Mouse (Mus musculus) left cerebral cortex, adult 2 months (tissue): ENCODE results near the gene Zfp84. TPM values are rescaled to one million over a fixed set of nuclear protein-coding genes. Genes with fewer than 3 reads are reported as not detected.
A peak's percentile ranks its signal among the peaks of the same experiment; 100 is the strongest.

Experiments used
- DNase-seq, 2 experiments: peaks; one replicate each; pipeline ENCODE4 v3.0.0; 2021 to 2022; ENCODE audit warnings: low spot score in 2 of 2, mixed read lengths in 1 of 2; ENCODE audit errors: extremely low spot score in 1 of 2
- H3K27ac ChIP-seq: fragments of 200-600 bp; 2 replicates; pipeline ENCODE4 v1.8.1; 2022
- H3K4me3 ChIP-seq: fragments of 200-600 bp; 2 replicates; pipeline ENCODE4 v1.8.1; 2022
- CTCF ChIP-seq: fragments of 200-600 bp; IDR thresholded peaks from 2 replicates; pipeline ENCODE4 v1.8.1; 2022; ENCODE audit warnings: antibody characterized with exemption, mild to moderate bottlenecking, moderate library complexity
- intact Hi-C: fragments of 180-260 bp; cut with DNase I; formaldehyde crosslinking; loops from one replicate; pipeline ENCODE4 v1.15.1; 2025
- total RNA-seq, 2 experiments: library from RNA; stranded (reverse); gene quantifications; 2 replicates each; pipeline ENCODE4 v1.2.3; 2021

Gene Zfp84
- total RNA-seq, 2 experiments from 2014 or later: 16.5 to 17.0 TPM

DNA sequence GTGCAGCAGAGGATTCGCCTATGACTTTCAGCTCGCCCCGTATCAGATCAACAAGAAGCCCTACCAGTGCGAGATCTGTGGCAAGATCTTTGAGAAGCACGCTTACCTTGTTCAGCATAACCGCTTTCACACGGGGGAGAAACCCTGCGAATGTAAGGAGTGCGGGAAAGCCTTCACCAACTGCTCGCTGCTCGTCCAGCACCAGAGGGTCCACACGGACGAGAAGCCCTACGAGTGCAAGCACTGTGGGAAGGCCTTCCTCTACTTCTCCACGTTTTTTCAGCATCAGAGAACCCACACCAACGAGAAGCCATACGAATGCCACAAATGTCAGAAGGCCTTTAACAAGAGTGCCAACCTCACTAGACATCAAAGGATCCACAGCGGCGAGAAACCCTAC, 8.2 kb downstream of the Zfp84 start:
- Histone ChIP-seq H3K27ac (no peak overlapping the region), H3K4me3 (no peak overlapping the region)
- DNase-seq: no peak
- no peak for TF ChIP-seq CTCF
- intact Hi-C loops: no loop called here

- intact Hi-C loops: no loop called here
- Histone ChIP-seq H3K27ac (no peak overlapping the region), H3K4me3 (no peak overlapping the region)
- no peak for TF ChIP-seq CTCF
- DNase-seq: no peak
These were observed 9.0 kb downstream of the Zfp84 start for GRCm38 (mm10) chr7:29777372-29777771.

DNA sequence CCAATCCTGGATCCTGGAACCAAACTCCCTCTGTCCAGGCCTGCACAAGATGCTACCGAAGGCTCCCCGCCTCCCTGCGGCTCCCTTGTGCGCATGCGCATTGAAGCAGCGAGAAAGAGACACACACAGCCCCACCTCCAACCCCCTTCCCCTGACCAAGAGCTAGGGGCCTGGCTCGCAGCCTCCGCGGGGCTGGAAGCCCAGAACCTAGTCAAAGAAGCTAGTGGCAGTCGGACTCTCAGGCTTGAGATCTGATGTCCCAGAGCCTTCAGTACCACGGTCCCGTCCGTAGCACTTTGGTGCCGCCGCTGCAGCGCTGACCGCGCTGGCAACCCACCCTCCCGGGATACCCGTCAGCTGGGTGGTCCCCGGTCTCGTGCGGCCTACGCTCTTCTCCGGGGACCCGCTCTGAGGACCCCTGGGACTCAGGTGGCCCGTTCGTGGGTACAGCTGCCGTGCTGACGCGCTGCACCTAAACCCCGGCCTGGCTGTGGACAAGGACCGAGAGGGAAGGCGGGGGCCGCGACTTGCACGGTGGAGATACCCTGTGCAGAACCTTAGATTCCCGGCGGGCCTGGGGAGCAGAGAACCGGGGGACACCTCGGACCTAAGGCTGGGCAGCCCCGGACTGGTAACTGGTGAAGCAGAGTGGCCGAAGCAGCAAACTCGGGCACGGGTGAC, 15.7 kb downstream of the Zfp84 start, which contains the start of gene Zfp30:
Gene Zfp30 (plus strand): TSS at position 128 of the 681 bp plus-strand sequence.
- peak within 1 kb of the TSS; percentile 54 for H3K4me3 ChIP-seq
- no peak for TF ChIP-seq CTCF
- peak within 1 kb of the TSS; percentile 83 for H3K27ac ChIP-seq
- peak; percentile 84 for DNase-seq
- intact Hi-C loops: loop anchor here (1.0 kb wide), 1 partner anchor 32 kb away; the partner anchor contains the start of gene Zfp790

DNA sequence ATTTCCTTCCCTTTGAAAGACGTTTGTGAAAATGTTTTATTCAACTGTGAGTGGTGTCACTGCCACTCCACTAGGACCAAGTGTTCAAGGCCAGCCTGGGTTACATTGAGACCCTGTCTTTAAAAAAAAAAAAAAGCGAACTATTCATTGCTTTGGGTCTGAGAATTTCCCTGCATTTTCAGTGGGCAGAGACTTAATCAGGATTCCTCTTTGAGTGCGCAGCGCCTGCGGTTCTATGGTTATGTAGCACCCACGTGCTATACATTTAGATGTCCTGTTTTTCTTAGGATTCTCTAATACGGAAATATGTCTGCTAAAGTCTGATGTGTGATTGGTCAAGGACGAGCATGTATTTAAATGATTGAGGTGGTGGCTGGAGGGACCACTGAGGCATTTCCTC, 16.7 kb downstream of the Zfp84 start:
- no peak for DNase-seq
- intact Hi-C loops: no loop called here
- H3K4me3 ChIP-seq: peak overlapping the region; percentile 54
- H3K27ac ChIP-seq: peak overlapping the region; percentile 8; the same call in 1 of the 2 replicates
- no peak for TF ChIP-seq CTCF

DNA sequence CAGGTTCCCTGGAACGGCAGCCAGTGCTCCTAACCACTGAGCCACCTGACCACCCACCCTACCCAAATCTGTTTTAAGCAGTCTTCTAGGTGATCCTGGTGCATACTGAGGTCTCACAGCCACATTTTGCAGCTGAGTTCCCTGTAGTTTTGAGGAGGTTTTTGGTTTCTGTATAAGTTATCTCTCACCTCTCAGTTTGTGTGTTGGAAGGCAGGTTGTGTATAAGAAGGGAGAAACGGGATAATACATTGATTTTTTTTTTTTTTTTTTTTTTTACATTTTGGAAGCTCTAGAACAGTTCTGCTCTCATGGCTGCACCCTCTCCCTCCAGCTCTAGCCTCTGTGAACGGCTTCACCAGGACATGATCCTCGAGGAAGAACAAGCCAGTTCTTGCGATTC, 17.5 kb downstream of the Zfp84 start:
- TF ChIP-seq CTCF: no peak
- intact Hi-C loops: no loop called here
- H3K4me3 ChIP-seq: peak overlapping the region; percentile 54
- no peak overlapping the region for H3K27ac ChIP-seq
- no peak for DNase-seq

DNA sequence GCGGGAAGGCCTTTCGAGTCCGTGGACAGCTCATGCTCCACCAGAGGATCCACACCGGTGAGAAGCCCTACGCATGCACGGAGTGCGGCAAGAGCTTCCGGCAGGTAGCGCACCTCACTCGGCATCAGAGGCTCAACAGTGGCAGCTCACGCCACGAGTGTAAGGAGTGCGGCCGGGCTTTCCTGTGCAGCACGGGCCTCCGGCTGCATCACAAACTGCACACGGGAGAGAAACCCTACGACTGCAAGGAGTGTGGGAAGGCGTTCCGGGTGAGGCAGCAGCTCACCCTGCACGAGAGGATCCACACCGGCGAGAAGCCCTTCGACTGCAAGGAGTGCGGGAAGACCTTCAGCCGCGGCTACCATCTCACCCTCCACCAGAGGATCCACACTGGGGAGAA, 24.6 kb downstream of the Zfp84 start:
- no peak for DNase-seq
- TF ChIP-seq CTCF: no peak
- intact Hi-C loops: no loop called here
- Histone ChIP-seq H3K27ac (no peak overlapping the region), H3K4me3 (no peak overlapping the region)

DNA sequence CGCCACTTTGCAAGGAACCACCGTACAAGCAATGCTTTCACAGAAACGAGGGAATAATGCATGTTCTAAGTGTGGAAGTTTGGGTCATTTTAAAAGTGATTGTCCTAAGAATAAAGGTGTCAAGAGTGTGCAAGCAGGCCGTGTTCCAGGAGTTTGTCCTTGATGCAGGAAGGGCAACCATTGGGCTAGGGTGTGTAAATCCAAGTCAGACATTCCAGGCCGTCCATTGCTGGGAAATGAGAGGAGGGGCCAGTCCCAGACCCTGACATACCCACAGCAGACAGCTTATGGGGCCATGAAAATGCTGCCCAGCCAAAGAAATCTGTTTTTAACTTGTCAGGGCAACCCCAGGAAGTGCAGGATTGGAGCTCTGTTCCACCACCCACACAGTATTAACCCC, 38.7 kb downstream of the Zfp84 start:
- Histone ChIP-seq H3K27ac (no peak overlapping the region), H3K4me3 (no peak overlapping the region)
- no peak for DNase-seq
- intact Hi-C loops: no loop called here
- no peak for TF ChIP-seq CTCF

GRCm38 (mm10) chr7:29812244-29812643, 43.9 kb downstream of the Zfp84 start:
- DNase-seq: no peak
- intact Hi-C loops: no loop called here
- Histone ChIP-seq H3K4me3 (no peak overlapping the region), H3K27ac (no peak overlapping the region)
- no peak for TF ChIP-seq CTCF

- intact Hi-C loops: no loop called here
- H3K27ac ChIP-seq: no peak overlapping the region
- H3K4me3 ChIP-seq: no peak overlapping the region; the same call in 1 of the 2 replicates
- DNase-seq: no peak
- TF ChIP-seq CTCF: no peak
These were observed 46.0 kb downstream of the Zfp84 start for GRCm38 (mm10) chr7:29814381-29814780.

DNA sequence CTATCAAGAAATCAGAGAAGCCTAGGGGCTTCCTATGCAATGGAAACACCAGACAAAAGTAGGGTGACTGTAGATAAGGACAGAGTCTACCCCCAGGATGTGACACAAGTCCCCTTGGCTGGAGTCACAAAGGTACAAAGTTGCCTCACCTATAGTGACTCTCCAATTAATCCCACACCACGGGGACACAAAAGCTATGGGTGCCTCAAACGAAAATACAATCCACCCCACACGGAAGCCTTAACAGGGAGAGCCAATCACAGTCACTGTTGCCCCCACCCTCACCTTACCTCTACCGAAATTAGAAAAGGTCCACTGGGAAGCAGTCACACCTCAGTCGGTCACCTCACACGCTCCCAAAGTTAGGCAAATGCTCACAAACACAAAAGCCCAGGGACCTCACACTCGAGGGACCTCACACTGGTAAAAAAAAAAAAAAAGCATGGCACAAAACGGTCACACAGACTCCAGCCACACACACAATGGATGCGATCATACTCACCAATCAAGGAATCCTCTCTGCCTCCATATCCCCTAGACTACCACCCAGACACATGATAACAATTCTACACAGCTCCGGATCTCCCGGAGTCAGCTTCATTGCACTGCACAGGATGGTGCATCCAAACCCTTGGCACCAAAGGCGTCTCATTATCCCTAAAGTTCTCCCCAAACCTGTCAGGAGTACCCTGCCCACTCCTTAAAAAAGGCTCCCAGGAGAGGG, 46.9 kb downstream of the Zfp84 start:
- no peak for TF ChIP-seq CTCF
- peak overlapping the region; percentile 81 for H3K4me3 ChIP-seq
- no peak for DNase-seq
- H3K27ac ChIP-seq: peak overlapping the region; percentile 87
- intact Hi-C loops: no loop called here

GRCm38 (mm10) chr7:29815910-29816429, 47.6 kb downstream of the Zfp84 start, which contains the start of gene Zfp790:
Gene Zfp790 (plus strand): TSS chr7:29816114.
- Histone ChIP-seq H3K27ac (peak within 1 kb of the TSS; percentile 87), H3K4me3 (peak within 1 kb of the TSS; percentile 81)
- intact Hi-C loops: loop anchor here (1.0 kb wide), 2 partner anchors 32 to 48 kb away; partner anchors contain the start of gene Zfp84
- DNase-seq: peak; percentile 81 to 90
- no peak for TF ChIP-seq CTCF

DNA sequence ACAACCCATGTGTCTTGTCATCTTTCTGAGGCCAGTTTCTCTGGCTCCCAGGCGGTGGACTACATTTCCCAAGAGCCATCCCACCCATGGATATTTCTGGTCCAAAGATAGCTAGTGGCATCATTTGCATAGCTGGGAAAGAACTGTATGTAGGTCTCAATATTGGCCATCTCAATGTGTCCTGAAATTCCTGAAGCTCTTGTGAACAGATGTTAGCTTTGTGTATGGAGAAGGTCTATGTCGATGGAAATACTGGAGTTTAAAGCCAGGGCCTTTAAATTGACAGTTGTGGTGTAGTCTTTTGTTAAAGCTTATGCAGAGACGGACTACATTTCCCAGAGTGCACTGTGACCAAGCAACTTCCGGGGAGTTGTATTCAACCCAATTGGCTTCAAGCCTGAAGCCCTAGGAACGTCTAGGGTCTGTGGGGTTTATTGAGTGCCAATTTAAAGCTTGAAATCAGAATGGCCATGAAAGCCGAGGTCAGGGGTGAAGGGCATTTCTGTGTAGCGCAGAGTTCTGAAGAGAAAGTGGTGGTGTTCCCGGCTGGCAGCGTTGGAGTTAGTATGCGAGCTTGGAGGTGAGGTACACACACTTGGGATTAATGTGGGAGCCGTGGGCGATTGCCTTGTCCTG, 50.4 kb downstream of the Zfp84 start:
- Histone ChIP-seq H3K27ac (peak overlapping the region; percentile 87), H3K4me3 (peak overlapping the region; percentile 66)
- TF ChIP-seq CTCF: no peak
- intact Hi-C loops: loop anchor here (2.0 kb wide), 2 partner anchors 34 to 164 kb away; partner anchors contain the start of genes Zfp568 and Zfp940
- DNase-seq: peak; percentile 59 to 64
